Mouse (Mus musculus) MEL (cell line): ENCODE measurements around the gene Dyrk3.

Experiments
- BHLHE40 ChIP-seq: IDR thresholded peaks from 2 replicates; pipeline ENCODE4 v1.6.1; 2012; ENCODE audit warnings: low read depth, mild to moderate bottlenecking, inconsistent platforms, low read length, improper control_type of control experiment, borderline replicate concordance
- CTCF ChIP-seq, 3 experiments: IDR thresholded peaks in 2 of 3; conservative IDR thresholded peaks in 1 of 3; 2 replicates each; pipeline ENCODE4 v1.5.1; 2011 to 2012; ENCODE audit warnings: low read length in 3 of 3, low read depth in 2 of 3, mild to moderate bottlenecking in 2 of 3, improper control_type of control experiment in 1 of 3, inconsistent platforms in 1 of 3, mixed read lengths in 1 of 3, moderate library complexity in 1 of 3; ENCODE audit not compliant: control insufficient read depth in 1 of 3, insufficient read depth in 1 of 3, poor library complexity in 1 of 3, severe bottlenecking in 1 of 3
- GATA1 ChIP-seq: IDR thresholded peaks from 2 replicates; pipeline ENCODE4 v1.6.1; 2011; ENCODE audit warnings: low read depth, low read length, improper control_type of control experiment
- SIN3A ChIP-seq: IDR thresholded peaks from 2 replicates; pipeline ENCODE4 v1.6.1; 2012; ENCODE audit warnings: low read length, improper control_type of control experiment, inconsistent platforms
- TCF12 ChIP-seq: IDR thresholded peaks from 2 replicates; pipeline ENCODE4 v1.6.1; 2014; ENCODE audit warnings: low read depth, mild to moderate bottlenecking, inconsistent platforms, low read length, improper control_type of control experiment, moderate library complexity

DNA sequence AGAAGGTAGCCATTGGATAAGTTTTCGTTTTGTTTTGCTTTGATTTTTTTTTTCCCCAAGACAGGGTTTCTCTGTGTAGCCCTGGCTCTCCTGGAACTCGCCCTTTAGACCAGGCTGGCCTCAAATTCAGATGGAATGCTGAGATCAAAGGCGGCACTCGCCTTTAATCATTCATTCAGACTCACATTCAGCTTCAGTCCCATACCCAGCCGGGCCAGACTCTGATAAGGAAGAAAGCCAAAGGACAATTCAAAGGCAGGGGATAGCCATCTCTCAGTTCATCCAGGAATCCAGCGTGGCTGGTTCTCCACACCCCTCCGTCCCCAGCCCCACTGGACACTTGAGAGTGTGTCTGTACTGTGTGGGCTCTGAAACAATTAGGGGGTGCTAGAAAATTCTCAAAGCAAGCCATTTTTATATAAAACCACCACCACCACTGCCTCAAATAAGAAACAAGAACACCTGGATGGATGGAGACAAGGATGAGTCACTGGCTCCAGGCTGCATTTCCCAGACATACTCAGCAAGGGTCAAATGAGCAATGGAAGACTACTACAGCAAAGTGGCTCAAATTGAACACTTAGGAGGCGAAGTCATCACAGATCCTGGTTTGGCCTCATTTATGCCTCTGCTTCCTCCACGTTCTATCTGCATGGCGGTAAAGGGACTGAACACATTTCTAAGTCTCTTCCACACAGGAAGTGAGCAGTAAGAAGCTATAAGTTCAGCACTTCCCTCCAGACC, 14.4 kb downstream of the Dyrk3 start:
- TF ChIP-seq CTCF (IDR thresholded peaks at IDR 0.05 in 2 of 3, conservative IDR thresholded peaks at IDR 0.05 in 1 of 3; ENCODE audit: control insufficient read depth in 1 of 3, insufficient read depth in 1 of 3, low read depth in 2 of 3, low read length in 3 of 3, poor library complexity in 1 of 3, severe bottlenecking in 1 of 3) = no peak
- TF ChIP-seq GATA1 = no peak
- TF ChIP-seq SIN3A = no peak
- no peak for TF ChIP-seq BHLHE40
- no peak for TF ChIP-seq TCF12
